Mouse (Mus musculus): Measurements from ENCODE around the gene Katnal1.
A peak's percentile ranks its signal among the peaks of the same experiment; 100 is the strongest.

Gene Katnal1

DNA sequence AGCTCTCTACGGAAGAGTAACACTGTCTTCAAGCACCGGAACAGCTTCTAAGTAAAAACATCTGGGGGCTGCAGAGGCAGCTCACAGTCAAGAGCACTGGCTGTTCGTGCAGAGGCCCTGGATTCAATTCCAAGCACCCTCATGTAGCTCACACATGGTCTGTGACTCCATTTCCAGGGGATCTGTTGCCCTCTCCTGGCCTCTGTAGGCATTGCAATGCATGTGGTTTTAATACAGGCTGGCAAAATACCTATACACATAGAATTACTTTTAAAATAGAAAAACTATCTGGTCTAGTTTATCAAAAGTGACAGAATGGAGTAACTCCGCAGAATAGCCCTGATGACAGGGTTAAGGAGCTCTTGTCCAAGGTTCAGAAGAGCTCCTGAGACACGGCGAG lies 49.9 kb downstream of the Katnal1 start:
- DNase-seq (ENCODE audit: low spot score) = no peak

DNA sequence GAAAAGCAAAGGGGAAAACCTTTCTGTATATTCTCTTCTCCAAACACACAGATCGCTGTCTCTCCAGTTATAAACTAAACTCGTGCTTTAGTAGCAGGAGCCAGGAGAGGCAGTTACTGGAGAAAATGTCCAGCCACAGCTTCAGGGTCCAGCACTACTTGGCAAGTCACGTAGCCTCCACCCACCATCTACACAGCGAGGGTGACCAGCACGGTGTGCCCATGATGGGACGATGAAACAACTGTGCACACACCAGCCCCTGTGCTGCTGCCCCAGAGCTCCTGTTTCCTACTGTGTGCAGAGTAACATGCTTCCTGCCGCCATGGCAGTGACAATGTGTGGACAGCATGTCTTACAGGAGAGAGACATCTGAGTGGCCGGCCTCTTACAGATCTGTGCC lies 56.0 kb downstream of the Katnal1 start:
- DNase-seq (ENCODE audit: low spot score) = no peak

DNA sequence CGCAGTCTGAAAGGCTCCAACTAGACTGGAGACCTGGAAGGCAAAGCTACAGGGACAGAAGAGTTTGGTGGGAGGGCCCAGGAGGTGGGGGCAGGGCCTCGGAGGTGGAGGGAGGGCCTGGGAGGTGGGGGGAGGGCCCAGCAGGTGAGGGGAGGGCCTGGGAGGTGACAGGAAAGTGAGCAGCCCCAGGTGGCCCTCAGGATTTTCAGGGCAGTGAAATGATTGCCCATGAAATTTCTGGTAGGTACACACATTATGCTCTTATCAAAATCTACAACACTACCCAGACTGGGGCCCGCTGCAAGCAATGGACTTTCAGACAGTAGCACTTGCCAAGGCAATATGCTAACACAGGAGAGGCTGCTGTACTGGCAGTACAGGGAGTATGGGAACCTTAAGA lies 59.5 kb downstream of the Katnal1 start:
- no peak for DNase-seq (ENCODE audit: low spot score)

DNA sequence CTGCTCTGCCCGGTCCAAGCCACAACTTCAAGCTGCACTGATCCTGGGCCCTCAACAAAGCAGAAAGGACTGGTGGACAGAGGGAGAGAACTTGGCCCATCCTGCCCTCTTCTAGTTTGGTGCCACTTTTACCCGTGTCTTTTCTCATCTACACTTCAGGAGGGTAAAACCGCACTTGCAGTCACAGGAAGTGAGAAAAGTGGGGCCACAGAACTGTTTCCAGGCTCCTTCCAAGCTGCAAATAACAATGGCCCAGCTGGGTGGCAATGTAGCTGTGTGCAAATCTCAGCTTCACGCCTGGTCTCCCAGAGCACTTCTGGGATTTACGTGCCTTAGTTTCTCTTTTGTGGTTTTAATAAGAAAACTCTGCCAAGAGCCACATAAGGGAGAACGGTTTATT lies 61.4 kb downstream of the Katnal1 start:
- no peak for DNase-seq (ENCODE audit: low spot score)

DNA sequence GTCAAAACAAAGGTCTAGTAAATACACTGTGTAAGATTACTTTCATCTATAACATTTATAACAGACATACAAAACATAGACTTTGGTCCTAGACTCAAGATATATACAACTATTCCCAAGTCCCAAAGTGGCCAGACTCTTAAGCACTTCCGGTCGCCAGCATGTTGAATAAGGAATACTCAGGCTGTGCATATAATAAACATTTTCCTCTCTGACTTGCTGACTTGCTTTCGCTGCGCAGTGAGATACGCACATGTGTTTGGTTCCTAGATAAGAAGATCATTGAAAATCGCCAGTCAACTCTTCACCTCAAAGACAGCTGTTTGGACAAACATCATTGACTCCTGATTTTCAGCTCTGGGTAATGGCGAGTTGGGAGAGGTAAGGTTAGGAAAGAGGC lies 61.9 kb downstream of the Katnal1 start:
- no peak for DNase-seq (ENCODE audit: low spot score)

DNA sequence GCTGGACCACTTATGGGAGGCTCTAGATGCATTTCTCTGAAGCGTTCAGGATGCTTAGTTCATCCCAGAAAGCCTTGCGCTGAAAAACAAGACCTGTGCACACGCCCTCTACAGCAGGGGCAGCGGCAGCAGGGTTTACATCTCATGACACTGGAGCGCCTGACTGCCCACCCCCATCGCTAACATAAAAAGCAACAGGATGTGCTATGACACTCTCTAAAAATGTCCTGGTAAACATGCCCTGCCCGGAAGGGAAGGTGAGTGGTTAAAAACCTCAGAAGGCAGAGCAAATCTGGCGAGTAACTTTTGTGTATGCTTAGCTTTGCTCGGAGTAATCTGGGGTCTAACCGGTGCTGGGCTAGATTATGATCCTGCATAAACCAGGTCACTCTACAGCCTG lies 62.5 kb downstream of the Katnal1 start:
- DNase-seq (ENCODE audit: low spot score) = no peak

DNA sequence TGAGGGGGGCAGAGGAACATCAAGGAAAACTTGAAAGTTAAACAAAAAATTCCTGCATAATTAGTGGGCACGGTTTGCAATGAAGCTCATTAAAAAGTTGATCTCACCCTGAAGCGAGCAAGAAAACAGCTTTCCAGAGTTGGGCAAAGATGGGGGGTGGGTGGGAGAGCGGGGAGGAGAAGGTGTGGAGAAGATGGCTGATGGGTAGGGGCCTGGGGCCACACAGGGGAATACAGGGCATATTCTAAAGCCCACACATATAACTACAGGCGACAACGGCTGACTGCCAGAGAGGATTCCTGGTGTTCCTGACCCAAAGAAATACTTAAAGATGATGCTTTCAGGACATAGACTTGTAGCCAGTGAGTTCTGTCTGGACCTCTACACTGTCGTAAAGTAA lies 65.7 kb downstream of the Katnal1 start:
- no peak for DNase-seq (ENCODE audit: low spot score)

DNA sequence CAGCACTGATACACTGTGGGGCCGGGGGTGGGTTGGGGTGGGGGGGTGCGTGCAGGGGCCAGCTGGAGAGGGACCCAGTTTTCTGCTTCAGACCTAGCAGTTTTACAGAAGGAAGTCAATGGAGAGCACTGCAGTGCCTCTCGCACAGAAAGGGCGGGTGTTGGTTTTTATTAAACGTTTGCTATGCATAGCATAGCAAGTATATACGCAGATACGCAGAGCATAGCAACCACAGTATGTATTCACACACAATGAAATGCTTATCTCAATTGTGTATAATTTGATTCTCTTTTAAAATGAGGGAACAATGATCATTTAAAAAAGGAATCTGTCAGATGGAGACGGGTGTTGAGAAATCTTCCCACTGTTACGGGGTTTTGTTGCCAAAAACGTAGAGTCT lies 66.3 kb downstream of the Katnal1 start:
- no peak for DNase-seq (ENCODE audit: low spot score)

DNA sequence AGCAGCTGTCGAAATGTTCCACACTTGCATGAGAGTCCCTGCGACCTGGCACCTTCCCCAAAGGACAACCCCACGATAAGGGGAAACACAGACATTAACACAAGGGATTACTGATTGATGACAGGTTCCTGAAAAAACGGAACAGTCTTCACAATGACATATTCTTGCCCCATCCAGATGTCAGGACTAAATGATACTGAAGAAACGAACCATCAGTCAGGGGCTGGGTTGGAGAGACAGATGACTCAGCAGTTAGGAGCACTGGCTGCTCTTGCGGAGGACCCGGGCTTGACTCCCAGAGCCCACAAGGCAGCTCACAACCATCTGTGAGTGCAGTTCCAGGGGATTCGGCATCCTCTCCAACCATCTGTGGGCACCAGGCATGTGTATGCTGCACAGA lies 67.0 kb downstream of the Katnal1 start:
- DNase-seq (ENCODE audit: low spot score) = no peak

DNA sequence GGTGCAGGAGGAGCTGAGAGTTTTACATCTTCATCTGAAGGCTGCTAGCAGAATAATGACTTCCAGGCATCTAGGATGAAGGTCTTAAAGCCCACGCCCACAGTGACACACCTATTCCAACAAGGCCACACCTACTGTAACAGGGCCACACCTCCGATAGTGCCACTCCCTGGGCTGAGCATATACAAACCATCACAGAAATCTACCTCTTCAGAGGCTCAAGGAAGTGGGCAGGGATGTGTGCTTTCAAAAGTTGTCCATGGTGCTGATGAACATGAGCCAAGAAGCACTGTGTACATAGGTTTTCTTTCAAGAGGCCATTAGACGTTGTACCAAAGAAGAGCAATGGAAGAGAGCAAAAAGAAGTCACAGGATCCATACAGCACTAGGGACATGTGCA lies 71.6 kb downstream of the Katnal1 start:
- DNase-seq (ENCODE audit: low spot score) = no peak

DNA sequence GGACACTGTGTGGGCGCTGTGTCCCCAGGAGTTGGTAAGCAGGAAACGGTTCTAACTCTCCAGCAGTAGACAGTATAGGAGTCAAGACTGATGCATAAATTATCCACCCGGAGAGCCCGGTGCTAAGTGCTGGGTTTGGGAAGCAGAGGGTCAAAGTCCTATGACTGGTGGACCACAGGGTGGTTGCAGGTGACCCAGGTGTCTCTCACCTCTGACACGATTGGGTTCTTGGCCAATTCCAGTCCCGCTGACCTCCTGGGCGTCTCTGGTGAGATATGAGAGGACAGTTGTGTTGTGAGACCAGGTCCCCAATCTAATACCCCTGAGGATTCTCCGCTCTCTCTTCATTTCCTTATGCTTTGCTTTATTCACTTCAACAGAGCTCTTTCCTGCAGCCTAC lies 74.1 kb downstream of the Katnal1 start:
- DNase-seq (ENCODE audit: low spot score) = no peak

DNA sequence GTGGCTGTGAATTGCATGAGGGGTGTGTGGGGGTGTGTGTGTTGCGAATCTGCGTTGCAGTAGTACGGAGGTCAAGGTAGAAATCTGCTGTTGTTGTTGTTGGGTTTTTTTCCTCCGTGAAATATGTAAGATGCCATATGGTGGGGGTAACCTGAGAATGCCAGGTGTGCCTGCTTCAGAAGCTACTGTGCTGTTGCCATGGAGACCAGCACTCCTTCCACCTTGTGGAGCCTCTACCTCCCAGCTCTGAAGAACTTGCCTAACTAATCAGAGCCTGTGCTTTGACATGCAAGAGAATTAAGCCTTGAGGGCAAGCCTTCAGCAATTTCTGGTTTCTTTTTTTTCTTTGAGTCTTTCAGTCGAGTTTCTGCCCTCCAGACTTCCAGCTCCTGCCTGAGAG lies 75.0 kb downstream of the Katnal1 start:
- DNase-seq (ENCODE audit: low spot score) = no peak

DNA sequence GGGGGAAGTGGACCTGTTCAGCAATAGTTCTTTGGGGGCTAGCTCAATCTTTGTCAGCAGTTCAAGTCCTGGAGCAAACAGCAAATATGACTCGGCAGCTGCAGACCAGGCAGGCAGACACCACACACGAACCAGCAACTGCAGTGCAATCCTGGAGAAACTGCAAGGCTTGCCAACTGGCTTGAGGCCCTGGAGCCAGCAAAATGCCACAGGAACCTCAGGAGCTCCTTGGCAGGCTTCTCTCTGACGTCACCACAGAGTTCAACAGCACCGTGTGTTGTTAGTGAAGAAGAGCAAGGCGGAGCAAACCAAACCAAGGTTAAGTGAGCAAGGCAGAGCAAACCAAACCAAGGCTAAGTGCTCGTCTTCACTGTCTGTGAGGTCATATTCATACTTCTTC lies 79.6 kb downstream of the Katnal1 start:
- DNase-seq (ENCODE audit: low spot score) = no peak

DNA sequence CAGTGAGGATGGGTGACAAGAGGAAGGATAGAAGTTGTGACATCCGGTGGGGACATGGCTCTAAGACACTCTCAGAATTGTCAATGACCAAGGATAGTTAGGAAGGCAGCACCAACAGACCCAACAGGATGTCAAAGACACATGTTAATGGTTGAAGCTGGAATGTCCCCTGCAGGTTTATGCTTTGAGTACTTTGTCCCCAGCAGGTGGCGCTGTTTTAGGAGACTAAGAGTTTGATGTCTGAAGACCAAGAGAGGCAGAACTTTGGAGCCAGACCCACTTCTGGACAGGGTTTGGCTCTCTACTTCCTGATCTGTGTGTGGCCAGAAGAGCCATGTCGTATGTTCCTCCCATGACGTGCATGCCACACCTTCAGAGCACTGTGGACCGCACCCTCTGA lies 82.1 kb downstream of the Katnal1 start:
- DNase-seq (ENCODE audit: low spot score) = no peak

DNA sequence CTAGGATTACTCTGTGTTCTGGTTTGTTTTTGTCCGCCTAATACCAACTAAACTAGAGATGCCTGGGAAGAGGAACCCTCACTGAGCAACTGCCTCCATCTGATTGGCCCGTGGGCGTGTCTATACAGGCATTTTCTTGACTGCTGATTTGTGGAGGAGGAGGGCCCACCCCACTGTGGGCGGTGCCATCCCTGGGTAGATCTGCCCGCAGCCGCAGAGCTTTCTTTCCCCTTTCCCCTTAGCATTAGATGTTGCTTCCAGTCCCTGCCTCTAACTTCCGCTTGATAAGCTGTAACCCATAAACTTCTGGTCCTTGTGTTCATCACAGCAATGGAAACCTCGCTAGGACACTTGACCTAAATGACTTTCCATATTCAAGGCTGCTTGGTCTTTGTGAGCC lies 92.1 kb downstream of the Katnal1 start:
- no peak for DNase-seq (ENCODE audit: low spot score)

DNA sequence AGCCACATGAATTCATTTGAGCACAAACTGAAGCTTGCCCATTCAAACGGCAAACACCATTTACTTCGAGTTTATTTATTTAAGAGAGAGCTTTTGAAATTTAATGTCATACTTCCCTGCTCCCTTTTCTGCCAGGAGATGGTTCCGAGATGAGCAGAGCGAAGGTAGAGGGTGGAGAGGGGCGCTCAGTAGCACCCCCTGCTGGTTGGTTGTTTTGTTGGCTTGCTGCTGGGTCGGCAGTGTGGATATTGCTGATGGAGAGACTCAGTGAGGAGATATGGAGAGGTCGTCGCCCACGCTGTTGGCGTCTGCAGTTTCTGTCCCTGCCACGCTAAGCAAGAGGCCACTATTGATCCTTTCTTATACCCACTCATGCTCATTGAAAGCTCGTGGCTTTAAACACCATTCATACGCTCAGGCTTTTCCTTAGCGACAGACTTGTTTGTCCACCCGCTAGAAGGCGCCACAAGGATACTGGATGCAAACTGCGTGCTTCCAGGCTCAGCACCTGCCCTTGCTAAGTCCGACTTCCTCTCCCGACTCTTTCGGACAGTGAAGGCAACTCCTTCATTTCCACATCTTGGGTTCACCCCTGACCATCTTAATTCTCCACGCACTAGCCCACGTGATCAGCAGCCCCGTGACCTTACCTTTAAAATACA lies 97.4 kb downstream of the Katnal1 start:
- peak; percentile 71 for DNase-seq (ENCODE audit: low spot score)

DNA sequence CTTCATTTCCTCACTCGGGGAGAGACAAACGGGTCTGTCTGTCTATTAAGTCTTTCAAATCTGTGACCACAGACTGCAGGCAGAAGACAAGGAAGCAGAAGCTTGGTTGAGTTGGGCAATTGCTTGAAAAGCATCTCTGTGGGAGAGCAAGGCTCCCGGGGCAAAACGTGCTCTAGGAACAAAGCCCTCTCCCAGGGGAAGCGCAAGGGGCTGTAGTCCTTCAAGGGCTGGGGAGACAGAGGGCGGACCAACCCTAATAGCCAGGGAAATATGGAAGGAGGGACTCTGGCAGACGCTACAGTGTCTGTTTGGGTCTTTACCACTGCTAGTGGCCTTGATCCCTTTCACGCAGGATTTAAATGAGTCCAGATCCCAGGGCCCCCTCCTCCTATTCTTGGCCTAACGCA lies 98.0 kb downstream of the Katnal1 start:
- no peak for DNase-seq (ENCODE audit: low spot score)

DNA sequence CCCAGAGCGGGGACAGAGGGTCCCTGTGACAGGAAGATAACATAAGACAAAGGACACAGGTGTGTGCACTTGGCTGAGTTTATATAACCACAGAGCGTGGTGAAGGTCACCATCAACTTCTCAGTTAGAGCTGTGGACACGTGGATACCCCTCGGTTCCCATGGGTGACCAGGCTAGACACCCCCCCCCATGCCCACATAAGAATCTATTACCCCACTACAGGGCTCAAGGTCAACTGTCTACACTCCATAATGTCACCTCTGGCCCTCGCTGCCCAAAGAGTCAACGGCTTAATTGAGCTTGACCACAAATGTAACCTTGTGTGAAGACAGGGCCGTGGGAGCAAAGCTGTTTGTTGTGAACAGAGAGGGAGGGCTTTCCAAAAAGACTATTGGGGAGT lies 103.4 kb downstream of the Katnal1 start:
- DNase-seq (ENCODE audit: low spot score) = no peak

DNA sequence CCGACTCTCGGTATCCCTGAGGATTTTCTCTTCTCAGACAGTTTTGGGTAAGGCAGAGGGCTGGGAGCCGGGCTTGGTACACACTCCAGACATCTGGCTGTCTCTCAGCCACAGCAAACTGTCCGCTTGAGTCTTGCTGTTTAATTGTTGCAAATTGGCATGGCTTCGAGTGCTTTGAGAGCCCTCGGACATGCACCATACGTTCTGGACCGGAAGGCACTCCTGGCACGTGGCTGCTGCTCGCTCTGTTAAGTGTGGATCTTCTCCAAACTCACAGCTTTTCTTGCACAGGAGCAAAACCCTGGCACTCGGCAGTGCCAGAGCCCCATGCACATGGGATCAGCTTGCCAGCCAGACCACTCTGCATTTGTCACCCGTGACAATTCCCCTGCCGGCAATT lies 106.3 kb downstream of the Katnal1 start:
- DNase-seq (ENCODE audit: low spot score) = no peak
